Mouse (Mus musculus) bone marrow macrophage, adult 2 months (primary cell): ENCODE measurements around the gene Tma16.

Experiments
- CTCF ChIP-seq: IDR thresholded peaks from 2 replicates; pipeline ENCODE4 v1.5.1; 2012; ENCODE audit warnings: low read depth, mild to moderate bottlenecking, low read length, moderate library complexity
- POLR2A ChIP-seq: IDR thresholded peaks from 2 replicates; pipeline ENCODE4 v1.6.1; 2012; ENCODE audit warnings: mild to moderate bottlenecking, low read depth, low read length, borderline replicate concordance

- TF ChIP-seq POLR2A = no peak
- TF ChIP-seq CTCF = no peak
These were observed 52.8 kb downstream of the Tma16 start for GRCm38 (mm10) chr8:66433577-66433976.
